Mouse (Mus musculus): ENCODE results near the gene Cacna2d3.

Cacna2d3 gene

GRCm38 (mm10) chr14:29164653-29165030, 557.0 kb downstream of the Cacna2d3 start:
- DNase-seq (ENCODE audit: low read depth, low spot score): no peak

- no peak for DNase-seq (ENCODE audit: low read depth, low spot score)
These were observed 557.5 kb downstream of the Cacna2d3 start for GRCm38 (mm10) chr14:29163998-29164652.

- DNase-seq (ENCODE audit: low read depth, low spot score): no peak
These were observed 561.9 kb downstream of the Cacna2d3 start for GRCm38 (mm10) chr14:29159803-29160202.

- peak; percentile 46 for DNase-seq (ENCODE audit: low read depth, low spot score)
These were observed 564.6 kb downstream of the Cacna2d3 start for GRCm38 (mm10) chr14:29157096-29157495.

- DNase-seq (ENCODE audit: low read depth, low spot score): no peak
These were observed 577.5 kb downstream of the Cacna2d3 start for GRCm38 (mm10) chr14:29144184-29144583.

- DNase-seq (ENCODE audit: low read depth, low spot score): no peak
These were observed 584.0 kb downstream of the Cacna2d3 start for GRCm38 (mm10) chr14:29137614-29138013.

- DNase-seq (ENCODE audit: low read depth, low spot score): peak; percentile 29
These were observed 584.6 kb downstream of the Cacna2d3 start for GRCm38 (mm10) chr14:29137006-29137579.

GRCm38 (mm10) chr14:29134901-29135300, 586.8 kb downstream of the Cacna2d3 start:
- no peak for DNase-seq (ENCODE audit: low read depth, low spot score)

GRCm38 (mm10) chr14:29130511-29130910, 591.2 kb downstream of the Cacna2d3 start:
- DNase-seq (ENCODE audit: low read depth, low spot score): no peak

- DNase-seq (ENCODE audit: low read depth, low spot score): no peak
These were observed 597.8 kb downstream of the Cacna2d3 start for GRCm38 (mm10) chr14:29123886-29124285.

GRCm38 (mm10) chr14:29122749-29123148, 598.9 kb downstream of the Cacna2d3 start:
- DNase-seq (ENCODE audit: low read depth, low spot score): no peak

GRCm38 (mm10) chr14:29113852-29114450, 607.7 kb downstream of the Cacna2d3 start:
- no peak for DNase-seq (ENCODE audit: low read depth, low spot score)

GRCm38 (mm10) chr14:29111666-29112065, 610.0 kb downstream of the Cacna2d3 start:
- DNase-seq (ENCODE audit: low read depth, low spot score): no peak

GRCm38 (mm10) chr14:29110351-29111091, 611.1 kb downstream of the Cacna2d3 start:
- no peak for DNase-seq (ENCODE audit: low read depth, low spot score)

GRCm38 (mm10) chr14:29107464-29107863, 614.2 kb downstream of the Cacna2d3 start:
- DNase-seq (ENCODE audit: low read depth, low spot score): no peak

- DNase-seq (ENCODE audit: low read depth, low spot score): no peak
These were observed 623.9 kb downstream of the Cacna2d3 start for GRCm38 (mm10) chr14:29097776-29098175.

GRCm38 (mm10) chr14:29095431-29095830, 626.2 kb downstream of the Cacna2d3 start:
- no peak for DNase-seq (ENCODE audit: low read depth, low spot score)

GRCm38 (mm10) chr14:29090074-29090473, 631.6 kb downstream of the Cacna2d3 start:
- DNase-seq (ENCODE audit: low read depth, low spot score): peak; percentile 44

GRCm38 (mm10) chr14:29086528-29086927, 635.1 kb downstream of the Cacna2d3 start:
- DNase-seq (ENCODE audit: low read depth, low spot score): no peak

- no peak for DNase-seq (ENCODE audit: low read depth, low spot score)
These were observed 636.0 kb downstream of the Cacna2d3 start for GRCm38 (mm10) chr14:29085493-29086159.

GRCm38 (mm10) chr14:29082171-29082570, 639.5 kb downstream of the Cacna2d3 start:
- DNase-seq (ENCODE audit: low read depth, low spot score): no peak

- DNase-seq (ENCODE audit: low read depth, low spot score): no peak
These were observed 641.0 kb downstream of the Cacna2d3 start for GRCm38 (mm10) chr14:29080630-29081029.

Measured in skeletal muscle tissue, adult 2 months (tissue).